Mouse (Mus musculus): ENCODE data around the gene Miga2. TPM values are rescaled to one million over a fixed set of nuclear protein-coding genes. Genes with fewer than 3 reads are reported as not detected.
"Not testable (repeated sequence)": the region's sequence is repeated elsewhere in the genome, so short reads cannot be mapped to it uniquely, and the experiment has no call there.

Gene Miga2
- polyA plus RNA-seq, 1 experiment = 34.4 TPM

DNA sequence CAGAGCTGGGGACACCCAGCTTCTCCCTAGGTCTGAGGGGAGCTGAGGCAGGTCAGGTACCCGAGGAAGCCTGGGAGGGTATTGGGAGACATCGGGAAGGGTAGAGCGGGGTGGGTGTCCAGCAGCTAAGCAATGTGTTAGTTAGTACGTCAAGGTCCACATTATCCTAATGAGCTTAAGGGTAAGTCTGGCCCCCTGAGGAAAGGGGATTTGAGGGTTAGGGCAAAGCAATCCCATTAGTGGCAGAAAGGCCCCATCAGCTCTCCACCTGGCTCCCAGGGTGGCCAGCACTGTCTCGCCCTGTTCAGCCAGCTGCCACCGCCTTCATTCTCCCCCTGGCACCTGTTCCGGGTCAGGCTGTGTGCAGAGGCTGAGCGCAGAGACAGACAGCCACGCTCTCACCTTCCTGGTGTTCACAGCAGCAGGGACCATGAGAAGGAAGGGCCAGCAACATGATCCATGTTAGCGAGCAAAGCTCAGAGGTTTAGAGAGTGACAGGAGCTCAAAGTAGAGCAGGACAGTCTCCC, 34.0 kb downstream of the Miga2 start:
- DNase-seq (ENCODE audit: low spot score) = no peak

DNA sequence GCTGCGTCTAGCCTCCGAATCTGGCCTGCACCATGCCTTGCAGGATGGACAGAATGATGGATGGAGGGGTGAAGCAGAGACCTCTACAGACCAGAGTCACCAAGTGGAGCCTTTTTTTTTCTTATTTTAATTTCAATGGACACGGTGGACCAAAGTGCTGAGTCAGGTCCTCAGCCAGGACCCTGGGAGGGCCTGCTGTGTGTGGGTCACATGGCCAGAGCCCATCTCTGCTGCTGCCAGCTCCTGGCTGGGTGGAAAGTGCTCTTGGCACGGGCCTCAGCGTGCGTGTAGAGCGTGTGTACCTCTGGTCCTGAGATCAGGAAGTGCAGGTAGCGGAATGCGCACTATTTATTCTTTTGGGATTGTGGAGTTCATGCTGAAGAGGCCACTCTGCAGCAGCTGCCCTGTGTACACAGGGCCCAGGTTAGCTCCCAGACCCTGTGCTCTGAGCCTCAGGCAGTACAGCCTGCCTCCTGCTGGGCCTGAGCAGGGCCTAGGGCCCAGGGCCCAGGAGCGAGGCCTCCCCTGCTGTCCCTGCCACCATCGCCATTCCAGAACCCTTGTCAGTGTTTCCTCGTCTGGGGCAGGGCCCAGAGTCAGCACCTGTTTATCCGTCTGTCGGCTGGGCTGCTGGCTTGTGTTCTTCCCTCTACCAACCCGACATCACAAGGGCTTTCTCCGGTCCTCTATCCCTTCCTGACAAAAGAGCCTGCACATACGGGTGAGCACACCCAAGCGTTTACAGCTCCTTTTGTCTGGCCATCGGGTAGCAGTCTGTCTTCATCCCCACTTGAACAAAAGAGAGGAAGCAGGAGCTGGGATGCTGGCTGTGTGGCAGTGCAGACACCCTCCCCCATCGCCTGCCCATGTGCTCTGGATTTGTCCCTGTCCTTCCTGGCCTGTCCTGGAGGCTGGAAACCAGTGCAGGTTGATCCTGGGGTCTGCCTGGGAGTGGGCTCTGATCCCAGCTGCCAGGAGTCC, 35.4 kb downstream of the Miga2 start:
- DNase-seq (ENCODE audit: low spot score) = no peak

DNA sequence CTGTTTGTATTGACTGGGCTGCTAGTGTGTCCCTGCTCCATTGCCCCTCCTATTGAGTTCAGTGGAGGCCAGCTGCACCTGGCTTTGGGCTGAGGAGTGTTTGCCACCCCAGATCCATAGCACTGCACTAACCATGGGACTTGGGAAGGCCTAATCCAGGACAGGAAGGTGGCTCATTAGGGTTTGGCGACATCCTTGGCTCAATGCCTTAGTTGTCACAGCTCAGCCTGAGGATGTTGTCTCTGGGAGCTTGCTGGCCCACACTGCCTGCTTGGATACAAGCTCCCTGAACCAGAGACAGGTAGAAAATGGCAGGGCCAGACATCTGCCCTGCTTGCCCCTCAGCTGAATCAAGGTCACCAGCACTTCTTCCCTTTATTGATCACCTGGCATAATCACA, 37.5 kb downstream of the Miga2 start:
- no peak for DNase-seq (ENCODE audit: low spot score)

DNA sequence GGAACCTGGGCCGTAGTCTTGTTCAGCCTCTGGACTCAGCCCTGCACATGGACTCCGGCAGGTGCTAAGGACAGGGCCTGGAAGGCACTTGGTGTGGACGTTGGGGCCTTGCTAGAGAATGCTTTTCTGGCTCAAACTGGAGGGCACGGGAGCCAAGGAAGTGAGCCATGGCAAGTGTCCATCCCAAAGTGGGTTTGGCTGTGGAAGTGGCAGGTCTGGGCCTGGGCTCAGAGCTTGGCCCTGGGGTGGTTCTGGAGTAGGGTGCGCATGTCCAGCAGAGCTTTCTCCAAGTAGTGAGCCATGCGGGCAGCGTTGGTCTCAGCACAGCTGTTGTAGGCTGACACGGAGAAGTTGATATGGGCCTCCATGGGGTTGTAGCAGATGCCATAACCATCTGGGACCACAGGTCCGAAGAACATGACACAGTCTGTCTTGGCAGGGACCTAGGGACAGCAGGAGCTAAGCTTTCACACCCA, 38.4 kb downstream of the Miga2 start:
- no peak for DNase-seq (ENCODE audit: low spot score)

DNA sequence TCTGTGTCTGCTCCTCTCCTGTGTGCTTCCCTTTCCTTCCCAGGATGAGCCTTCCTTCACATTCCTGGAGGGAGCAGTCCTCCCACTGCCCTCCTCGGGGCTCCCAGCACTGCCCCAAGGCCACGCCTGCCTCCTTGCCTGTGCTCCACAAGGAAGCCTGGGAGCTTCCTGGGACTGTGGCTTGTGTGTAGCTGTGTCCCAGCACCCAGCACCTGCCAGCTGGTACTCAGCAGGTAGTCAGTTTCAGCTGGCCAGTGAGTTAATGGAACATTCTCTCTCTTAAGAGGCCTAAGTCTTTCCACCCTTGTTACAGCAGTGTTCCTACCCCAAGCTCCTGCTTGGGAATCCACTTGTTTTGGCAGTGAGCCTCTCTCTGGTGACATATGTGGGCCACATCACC, 38.8 kb downstream of the Miga2 start:
- DNase-seq (ENCODE audit: low spot score) = no peak

DNA sequence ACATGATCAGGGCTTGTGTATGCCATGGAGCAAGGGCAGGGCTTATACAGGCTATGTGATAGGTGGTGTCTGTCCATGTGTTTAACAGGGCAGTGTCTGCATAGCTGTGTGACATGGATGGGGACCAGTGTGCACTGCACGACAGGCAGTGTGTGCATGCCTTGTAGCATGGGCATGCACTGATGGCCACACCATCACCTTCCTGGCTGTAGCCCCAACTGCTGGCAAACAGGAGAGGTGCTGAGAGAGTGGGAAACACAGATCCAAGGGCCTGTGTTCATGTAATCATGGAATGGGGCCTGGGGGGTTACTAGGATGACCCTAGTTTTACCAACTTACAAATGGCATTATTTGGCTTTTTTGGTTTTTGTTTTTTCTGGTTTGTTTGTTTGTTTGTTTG, 39.8 kb downstream of the Miga2 start:
- DNase-seq (ENCODE audit: low spot score) = no peak

DNA sequence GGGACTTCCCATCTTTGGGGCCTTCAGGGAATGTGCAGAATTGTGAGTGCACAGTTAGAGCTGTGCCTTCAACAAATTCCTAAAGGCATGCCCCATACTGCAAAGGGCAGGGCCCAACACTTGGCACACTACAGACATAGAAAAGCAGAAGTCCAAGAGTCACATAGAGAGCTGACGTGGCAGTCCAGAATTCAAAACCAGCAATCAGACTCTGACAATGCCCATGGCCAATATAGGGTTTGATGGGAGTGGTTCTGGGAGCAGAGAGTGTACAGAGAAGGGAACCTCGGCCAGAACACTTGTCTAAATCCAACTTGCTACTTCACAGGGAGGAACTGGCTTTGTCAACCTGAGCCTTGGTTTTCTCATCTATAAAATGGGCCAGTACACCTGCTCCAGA, 43.2 kb downstream of the Miga2 start:
- DNase-seq (ENCODE audit: low spot score) = no peak

DNA sequence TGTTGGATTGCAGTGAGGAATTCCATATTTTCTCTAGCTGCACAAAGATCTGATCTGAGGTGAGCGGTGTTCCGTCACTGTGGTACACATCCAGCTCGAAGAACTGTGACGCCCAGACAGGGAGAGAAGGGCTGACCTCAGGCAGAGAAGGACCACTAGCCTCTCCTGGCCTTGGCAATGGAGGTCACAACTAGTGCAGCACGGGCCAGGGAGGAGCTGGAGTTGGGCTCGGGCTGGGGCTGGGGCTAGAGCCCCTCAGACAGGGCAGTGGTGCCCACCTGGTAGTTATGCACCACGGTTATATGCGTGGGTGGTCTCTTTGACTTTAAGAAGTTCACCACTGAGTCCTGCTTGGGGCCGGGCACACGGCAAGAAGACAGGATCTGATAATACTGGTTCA, 43.7 kb downstream of the Miga2 start:
- no peak for DNase-seq (ENCODE audit: low spot score)

DNA sequence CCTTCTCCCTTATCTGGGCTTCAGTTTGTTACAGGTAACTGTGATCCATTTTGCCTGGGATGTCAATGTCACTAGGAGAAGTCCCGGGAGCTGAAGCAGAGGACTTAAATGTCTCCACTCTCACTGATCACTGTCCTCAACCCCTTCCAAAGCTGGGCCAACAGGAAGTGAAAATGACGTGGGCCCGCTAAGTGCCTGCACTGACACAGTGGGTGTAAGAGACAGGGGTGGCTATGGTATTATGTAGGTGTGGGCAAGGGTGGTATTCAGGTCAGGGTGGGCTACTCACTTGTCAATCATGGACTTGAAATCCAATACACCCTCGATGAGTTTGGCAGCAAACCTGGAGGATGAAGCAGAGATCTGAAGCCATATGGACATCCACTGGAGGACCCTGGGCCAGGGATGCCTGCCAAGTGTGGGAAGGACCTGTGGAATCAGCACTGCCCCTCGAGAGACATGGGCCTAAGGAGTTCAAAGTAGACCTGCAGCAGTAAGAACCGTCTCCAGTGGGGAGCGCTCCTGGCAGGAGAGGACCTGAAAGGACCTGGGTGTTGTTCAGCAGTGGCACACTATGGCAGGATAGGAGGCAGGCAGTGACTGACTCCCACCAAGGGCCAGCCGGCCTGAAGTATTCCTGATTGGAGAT, 44.5 kb downstream of the Miga2 start:
- no peak for DNase-seq (ENCODE audit: low spot score)

DNA sequence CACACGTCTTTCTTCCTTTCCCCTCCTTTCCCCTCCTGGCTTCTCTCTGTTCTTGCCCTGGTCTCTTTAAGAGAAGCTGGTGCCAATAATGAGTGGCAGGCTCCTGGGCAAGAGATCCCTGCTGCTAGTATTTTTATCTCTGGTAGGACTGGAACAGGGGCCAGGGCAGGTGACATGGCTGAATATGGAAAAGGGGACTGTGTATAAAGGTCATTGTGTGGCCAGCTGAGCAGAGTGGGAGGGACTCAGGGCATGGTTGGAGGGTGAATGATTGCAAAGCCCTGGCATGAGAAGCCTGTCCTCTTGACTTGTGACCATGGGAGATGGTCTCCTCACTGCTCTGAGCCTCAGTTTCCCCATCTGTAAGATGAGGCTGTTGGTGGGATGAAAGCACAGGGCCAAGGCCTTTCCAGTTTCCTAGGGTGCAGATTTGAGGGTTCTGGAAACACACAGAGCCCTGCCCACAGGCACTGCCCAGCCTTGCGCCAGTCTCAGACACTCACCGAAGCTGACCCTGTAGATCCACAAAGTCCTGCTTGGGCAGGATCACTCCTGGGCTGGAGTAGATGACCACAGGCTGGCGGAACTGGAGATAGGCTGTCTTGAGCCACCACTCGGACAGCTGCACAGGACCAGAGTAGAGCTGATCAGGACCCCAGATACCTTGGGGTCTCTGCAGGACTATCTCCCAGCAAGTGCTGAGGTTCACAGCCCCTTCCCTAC, 45.6 kb downstream of the Miga2 start:
- no peak for DNase-seq (ENCODE audit: low spot score)

DNA sequence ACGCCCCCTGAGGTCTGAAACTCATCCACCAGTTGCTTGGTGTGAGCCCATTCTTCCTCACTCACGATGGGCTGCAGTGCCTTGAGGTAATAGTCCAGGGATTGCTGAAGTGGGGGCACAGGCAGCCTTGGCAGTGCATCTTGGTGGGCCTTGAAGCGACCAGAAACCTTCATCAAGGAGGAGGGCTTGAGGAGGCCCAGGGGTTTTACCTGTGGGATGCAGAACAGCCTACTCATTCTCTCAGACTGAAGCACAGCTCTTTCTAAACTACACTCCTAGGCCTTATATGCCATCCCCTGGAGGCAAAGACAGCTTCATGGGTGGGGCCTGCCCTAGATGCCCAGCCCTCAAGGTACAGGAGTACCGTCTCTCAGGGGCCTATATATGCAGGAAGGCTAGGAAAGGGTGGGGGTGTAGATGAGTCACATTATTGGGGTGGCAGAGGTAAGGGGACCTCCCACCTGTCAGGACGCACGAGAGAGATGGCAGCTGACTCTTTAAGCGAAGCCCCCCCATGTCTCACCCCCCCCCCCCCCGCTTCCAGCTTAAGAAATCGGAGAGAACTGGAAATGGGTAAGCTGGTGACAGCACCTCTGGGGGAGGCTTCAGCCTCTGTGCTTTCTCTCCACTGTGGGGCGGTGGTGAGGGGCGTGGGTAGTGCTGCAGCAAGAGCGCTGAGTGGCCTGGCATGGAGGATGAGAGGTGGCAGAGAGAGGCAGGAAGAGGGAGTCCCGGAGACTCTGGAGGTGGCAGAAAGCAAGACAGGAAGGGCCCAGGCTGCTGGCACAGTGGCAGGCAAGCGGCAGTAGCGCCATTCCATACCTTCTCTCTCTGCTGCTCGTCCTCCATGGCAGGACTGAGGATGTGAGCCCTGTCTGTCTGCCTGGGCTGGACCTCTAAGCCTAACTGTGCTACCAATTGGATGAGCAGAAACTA, 49.3 kb downstream of the Miga2 start:
- DNase-seq (ENCODE audit: low spot score) = no peak

DNA sequence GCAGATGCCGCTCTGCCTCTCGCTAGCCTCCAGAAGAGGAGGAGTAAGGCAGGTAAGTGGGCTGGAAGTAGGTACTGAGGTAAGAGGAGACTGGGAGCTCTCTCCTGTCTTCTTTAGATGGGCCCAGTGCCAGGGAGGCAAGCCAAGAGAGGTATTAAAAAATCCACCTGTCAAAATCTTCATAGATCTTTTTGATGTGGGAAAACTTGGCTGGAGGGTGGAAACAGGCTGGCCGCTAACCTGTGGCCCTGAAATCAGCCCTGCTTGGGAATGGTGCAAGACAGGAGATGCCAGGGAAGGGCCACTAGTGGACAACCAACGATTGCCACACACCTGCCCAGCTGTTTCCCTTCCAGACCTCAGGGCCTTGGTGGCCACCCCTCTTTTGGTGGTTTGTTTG, 50.1 kb downstream of the Miga2 start:
- DNase-seq (ENCODE audit: low spot score) = no peak

DNA sequence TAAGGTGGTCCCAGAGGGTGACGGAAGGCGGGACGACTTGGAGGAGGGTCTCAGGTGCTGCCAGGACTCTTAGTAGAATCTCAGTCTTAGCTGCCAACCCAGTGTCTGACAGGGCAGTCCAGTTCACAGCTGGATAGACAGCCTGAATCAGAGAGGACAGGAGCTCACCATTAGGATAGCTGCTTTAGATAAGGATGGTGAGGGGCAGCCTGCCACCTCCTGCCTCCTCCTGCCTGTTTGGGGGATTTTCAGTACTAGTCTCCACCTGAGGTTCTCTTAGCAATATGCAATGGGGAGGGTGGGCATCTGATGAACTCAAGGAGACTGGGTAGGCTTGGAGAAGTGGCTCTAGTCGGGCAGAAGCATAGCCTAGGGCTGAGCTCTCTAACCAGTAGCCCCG, 50.6 kb downstream of the Miga2 start:
- DNase-seq (ENCODE audit: low spot score) = no peak

DNA sequence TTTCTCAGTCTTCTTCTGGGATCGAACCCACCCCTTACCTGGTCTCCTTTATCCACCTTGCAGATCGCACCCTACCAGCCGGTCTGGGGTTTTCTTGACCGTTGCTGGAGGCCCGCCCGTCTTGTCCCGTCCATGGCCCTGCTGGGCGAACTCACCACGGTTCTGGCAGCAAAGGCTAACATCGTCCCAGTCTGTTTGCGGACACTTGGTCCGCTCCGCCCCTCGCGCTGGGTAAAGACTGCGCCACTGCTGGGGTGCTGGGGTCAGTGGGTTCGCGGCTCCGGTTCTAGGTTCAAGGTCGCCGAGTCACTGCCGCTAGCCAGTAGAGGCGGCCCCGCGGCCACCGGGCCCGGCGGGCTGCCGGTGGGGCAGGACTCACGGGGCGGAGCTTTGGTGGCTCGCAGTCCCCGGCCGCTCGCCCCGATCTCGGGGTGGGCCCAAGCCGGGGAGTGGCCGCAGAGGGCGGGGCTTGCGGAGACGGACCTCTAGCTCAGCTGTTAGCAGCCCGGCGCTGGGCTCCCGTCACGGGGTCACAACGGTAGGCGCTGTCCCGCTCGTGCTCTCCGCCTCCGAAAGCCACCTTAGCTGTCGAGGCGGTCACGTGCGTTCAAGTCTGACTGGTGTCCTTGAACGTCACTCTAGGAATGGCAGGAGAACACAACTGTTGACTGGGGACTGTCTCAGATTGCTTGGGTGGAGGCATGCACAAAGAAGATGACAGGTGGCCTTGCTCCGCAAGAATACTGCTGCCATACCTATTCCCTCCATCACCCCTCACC, 51.3 kb downstream of the Miga2 start, which contains the start of gene Crat:
TSS of gene Crat (minus strand) at position 657 of the 779 bp plus-strand sequence.
- peak; percentile 94 for DNase-seq (ENCODE audit: low spot score)

DNA sequence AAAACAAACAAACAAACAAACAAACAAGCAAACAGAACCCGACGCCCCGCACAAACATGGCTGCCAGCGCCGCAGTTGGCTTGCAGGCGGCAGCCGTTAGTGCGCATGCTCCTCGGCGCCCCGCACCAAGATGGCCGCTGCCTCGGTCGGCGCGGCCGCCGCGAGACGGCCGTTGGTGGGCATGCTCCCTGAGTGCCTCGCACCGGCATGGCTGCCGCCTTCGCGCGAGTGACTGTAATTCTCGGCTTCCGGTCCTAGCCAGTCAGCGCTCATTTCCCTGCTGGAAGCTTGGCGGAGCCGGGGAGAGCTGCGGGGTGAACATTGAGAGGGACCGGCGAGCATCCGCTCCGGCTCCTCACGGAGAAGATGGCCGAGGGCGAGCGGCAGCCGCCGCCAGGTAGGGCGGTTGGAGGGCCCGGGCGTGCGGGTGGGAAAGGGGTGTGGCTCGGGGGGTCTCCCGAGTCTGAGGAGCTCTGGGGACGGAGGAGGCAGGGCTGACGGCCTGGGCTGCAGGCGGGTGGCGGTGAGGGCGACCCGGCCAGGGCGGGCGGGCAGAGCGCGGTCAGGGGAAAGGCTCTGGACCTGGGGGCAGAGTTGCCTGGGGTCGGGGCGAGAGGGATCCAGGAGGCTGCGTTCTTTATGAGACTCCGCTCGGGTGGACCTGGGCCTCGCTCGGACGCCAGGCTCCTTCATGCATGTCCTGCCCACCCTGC, 52.1 kb downstream of the Miga2 start, which contains the start of gene Ptpa:
TSS of gene Ptpa (plus strand) at position 104 of the 713 bp plus-strand sequence.
- peak; percentile 91 for DNase-seq (ENCODE audit: low spot score)

DNA sequence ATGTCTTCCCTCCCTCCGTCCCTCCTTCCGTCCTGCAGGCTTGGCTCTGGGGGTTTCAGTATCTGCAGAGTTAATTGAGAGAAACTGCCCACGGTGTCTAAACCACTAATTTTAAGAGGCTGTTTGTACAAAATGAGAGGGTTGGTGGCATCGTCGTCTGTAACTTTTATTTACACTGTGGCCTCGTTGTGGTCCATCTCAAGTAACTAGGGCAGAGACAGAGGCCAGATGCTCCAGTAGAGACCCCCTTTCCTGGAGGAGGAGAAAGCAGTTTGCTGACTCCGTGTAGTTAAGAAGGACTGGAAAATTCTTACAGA, 52.6 kb downstream of the Miga2 start:
- DNase-seq (ENCODE audit: low spot score) = no peak

DNA sequence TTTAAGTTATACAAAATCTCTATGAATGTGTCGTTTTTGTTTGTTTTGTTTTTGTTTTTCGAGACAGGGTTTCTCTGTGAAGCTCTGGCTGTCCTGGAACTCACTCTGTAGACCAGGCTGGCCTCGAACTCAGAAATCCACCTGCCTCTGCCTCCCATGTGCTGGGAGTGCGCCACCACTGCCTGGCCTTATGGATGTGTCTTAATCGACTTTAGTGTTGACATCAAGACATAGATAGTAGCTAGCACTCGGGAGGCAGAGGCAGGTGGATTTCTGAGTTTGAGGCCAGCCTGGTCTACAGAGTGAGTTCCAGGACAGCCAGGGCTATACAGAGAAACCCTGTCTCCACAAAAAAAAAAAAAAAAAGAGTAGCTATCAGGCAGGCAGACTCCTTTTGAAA, 53.1 kb downstream of the Miga2 start:
- DNase-seq (ENCODE audit: low spot score) = not testable (repeated sequence)

DNA sequence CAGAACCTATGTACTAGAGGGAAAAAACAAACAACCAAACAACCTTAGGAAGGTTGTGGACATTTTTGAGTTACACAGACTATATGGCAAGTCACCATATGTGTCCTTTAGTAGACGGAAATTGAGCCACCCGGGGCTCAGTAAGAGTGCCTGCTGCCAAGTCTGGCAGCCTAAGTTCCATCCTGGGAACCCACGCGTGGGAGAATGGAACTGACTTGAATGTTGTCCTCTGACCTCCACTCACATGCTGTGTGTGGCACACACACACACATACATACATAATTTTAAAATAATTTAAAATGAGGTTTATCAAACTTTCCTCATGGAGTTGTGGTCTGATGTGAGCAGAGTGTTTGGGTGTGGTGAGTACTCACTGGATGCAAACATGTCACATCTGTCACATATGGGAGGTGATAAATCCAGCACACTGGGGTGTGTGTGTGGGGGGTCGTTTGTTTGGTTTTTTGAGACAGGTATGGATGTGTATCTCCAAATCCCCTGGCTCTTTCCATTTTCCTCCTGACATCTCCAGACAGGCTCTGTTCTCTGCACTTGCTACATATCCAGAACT, 53.6 kb downstream of the Miga2 start:
- DNase-seq (ENCODE audit: low spot score) = no peak

DNA sequence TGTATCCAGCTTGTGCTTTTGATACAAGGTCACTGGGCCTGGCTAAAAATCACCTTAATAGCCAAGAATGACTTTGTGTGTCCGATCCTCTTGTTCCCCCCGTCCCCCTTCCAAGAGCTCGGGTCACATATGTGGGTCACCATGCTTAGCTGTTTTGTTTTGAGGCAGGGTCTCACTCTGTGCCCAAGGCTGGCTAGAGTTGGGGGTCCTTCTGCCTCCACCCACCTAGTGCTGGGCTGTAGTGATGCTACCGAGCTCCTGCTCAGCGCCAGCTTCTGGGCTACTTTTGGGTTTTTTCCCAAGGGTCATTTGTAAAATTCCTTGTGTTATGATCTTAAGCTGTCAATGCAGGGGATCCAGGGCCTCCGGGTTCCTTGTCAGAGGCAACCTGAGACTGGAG, 54.2 kb downstream of the Miga2 start:
- no peak for DNase-seq (ENCODE audit: low spot score)
